Comparison of ENCODE assay signal across 8 mouse cellular contexts in the genomic region with DNA sequence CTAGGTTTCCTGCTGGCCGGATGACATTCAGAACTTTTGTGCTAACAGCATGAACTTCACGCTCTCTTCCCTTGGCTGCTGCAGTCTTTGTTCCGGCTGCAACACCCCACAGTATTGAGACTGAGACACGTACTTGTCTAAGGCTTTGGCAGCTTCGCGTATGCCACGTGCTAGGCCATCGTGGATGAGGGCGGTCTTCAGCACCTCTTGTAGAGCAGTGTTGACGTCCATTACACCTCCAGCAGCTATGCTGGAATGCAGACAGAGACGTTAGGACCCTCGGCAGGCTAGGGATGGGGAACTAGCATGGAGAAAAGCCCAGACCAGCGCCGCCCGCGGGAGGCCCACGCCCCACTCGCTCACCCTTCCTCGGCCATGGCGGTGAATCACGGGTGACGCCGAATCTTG. TPM values are rescaled to one million over a fixed set of nuclear protein-coding genes. Genes with fewer than 3 reads are reported as not detected.
A peak's percentile ranks its signal among the peaks of the same experiment; 100 is the strongest.
DNase-seq lines count a peak whose midpoint lies in the region; ATAC-seq and TF ChIP-seq lines count a peak whose summit lies in the region.
"Not testable (repeated sequence)": the region's sequence is repeated elsewhere in the genome, so short reads cannot be mapped to it uniquely, and the experiment has no call there.

No protein-coding gene starts in this region.

- peak overlapping the region; percentile 89 for H3ac ChIP-seq in C2C12 (ENCODE audit: control insufficient read depth, insufficient read length, low read depth)

- H3K9ac ChIP-seq in forebrain, embryonic 13.5 days, result peak overlapping the region; percentile 96
- peak overlapping the region; percentile 95 for H3K9ac ChIP-seq in heart, embryonic 16.5 days (ENCODE audit: low read length)
- H3K9ac ChIP-seq in liver, adult 2 months (ENCODE audit: low read depth, low read length), result peak overlapping the region; percentile 87

- not testable (repeated sequence) for TF ChIP-seq POLR2A in kidney, adult 2 months (IDR thresholded peaks at IDR 0.05; ENCODE audit: low read depth, low read length); liver, adult 2 months (IDR thresholded peaks at IDR 0.05; ENCODE audit: extremely low read depth, insufficient read depth, low read length)

- H3K27me3 ChIP-seq in C2C12 (ENCODE audit: control insufficient read depth, insufficient read depth, insufficient read length); forebrain, embryonic 13.5 days; heart, embryonic 16.5 days (ENCODE audit: control insufficient read depth, insufficient read depth, low read length); kidney, adult 2 months (replicated peaks; ENCODE audit: control insufficient read depth, insufficient read depth, low read length); liver, adult 2 months (ENCODE audit: control insufficient read depth, insufficient read depth, low read length); megakaryocyte, embryonic 14.5 days (replicated peaks): not testable (repeated sequence)

- peaks cover 30% of the 10 kb centered on the region for H3K79me3 ChIP-seq in C2C12 (ENCODE audit: low read depth)

- H3K36me3 ChIP-seq in C2C12 (ENCODE audit: control insufficient read depth, insufficient read depth), result peaks cover 40% of the 10 kb centered on the region
- H3K36me3 ChIP-seq in forebrain, embryonic 13.5 days (ENCODE audit: poor library complexity, severe bottlenecking), result peaks cover 33% of the 10 kb centered on the region
- H3K36me3 ChIP-seq in heart, embryonic 16.5 days (ENCODE audit: control insufficient read depth, insufficient read depth), result peaks cover 24% of the 10 kb centered on the region
- H3K36me3 ChIP-seq in kidney, adult 2 months (ENCODE audit: control insufficient read depth, insufficient read depth, low read length), result peaks cover 12% of the 10 kb centered on the region
- H3K36me3 ChIP-seq in liver, adult 2 months (ENCODE audit: control insufficient read depth, insufficient read depth, low read length), result peaks cover 29% of the 10 kb centered on the region
- H3K36me3 ChIP-seq in megakaryocyte, embryonic 14.5 days (replicated peaks; ENCODE audit: low read length), result peaks cover 35% of the 10 kb centered on the region

- TF ChIP-seq CTCF in C2C12 (IDR thresholded peaks at IDR 0.05; ENCODE audit: control insufficient read depth, insufficient read depth, insufficient read length); kidney, adult 2 months (conservative IDR thresholded peaks at IDR 0.05; ENCODE audit: insufficient read depth, insufficient read length, low read depth, low read length); liver, adult 2 months (IDR thresholded peaks at IDR 0.05; ENCODE audit: low read depth, low read length): not testable (repeated sequence)

- peak overlapping the region; percentile 61 for H3K27ac ChIP-seq in brown adipose tissue, adult 24 weeks (replicated peaks; ENCODE audit: low read depth, low read length)
- not testable (repeated sequence) for H3K27ac ChIP-seq in forebrain, embryonic 13.5 days
- peak overlapping the region; percentile 75 for H3K27ac ChIP-seq in heart, embryonic 16.5 days (ENCODE audit: low read length)
- H3K27ac ChIP-seq in kidney, adult 2 months (ENCODE audit: insufficient read depth, low read depth, low read length), result peak overlapping the region; percentile 57; the same call in 1 of the 2 replicates
- peak overlapping the region; percentile 57 for H3K27ac ChIP-seq in liver, adult 2 months (replicated peaks; ENCODE audit: insufficient read depth, low read depth, low read length)

- H3K4me1 ChIP-seq in brown adipose tissue, adult 24 weeks (ENCODE audit: control insufficient read depth, insufficient read depth, insufficient read length, low read length); kidney, adult 2 months (ENCODE audit: control insufficient read depth, insufficient read depth, low read length); liver, adult 2 months (ENCODE audit: control insufficient read depth, insufficient read depth, low read length): not testable (repeated sequence)
- peaks cover 37% of the 10 kb centered on the region for H3K4me1 ChIP-seq in forebrain, embryonic 13.5 days
- H3K4me1 ChIP-seq in heart, embryonic 16.5 days (ENCODE audit: control insufficient read depth, insufficient read depth, low read length), result peaks cover 20% of the 10 kb centered on the region
- peaks cover 57% of the 10 kb centered on the region for H3K4me1 ChIP-seq in megakaryocyte, embryonic 14.5 days

- WGBS in forebrain, embryonic 13.5 days, result under 1% methylated on average over 23 of the region's 23 CpGs
- WGBS in heart, embryonic 16.5 days, result under 1% methylated on average over 23 of the region's 23 CpGs
- under 1% methylated on average over 23 of the region's 23 CpGs for WGBS in kidney, adult 2 months
- WGBS in liver, adult 2 months, result under 1% methylated on average over 23 of the region's 23 CpGs

- not testable (repeated sequence) for H3K9me3 ChIP-seq in forebrain, embryonic 13.5 days (replicated peaks); heart, embryonic 16.5 days (replicated peaks; ENCODE audit: control insufficient read depth, low read length); megakaryocyte, embryonic 14.5 days

- H3K4me3 ChIP-seq in C2C12 (ENCODE audit: insufficient read depth, poor library complexity, severe bottlenecking), result peak overlapping the region; percentile 89
- H3K4me3 ChIP-seq in brown adipose tissue, adult 24 weeks (ENCODE audit: insufficient read depth, low read depth, low read length), result peak overlapping the region; percentile 80
- peak overlapping the region; percentile 88 for H3K4me3 ChIP-seq in forebrain, embryonic 13.5 days
- peak overlapping the region; percentile 94 for H3K4me3 ChIP-seq in heart, embryonic 16.5 days (ENCODE audit: low read length)
- H3K4me3 ChIP-seq in kidney, adult 2 months (ENCODE audit: insufficient read depth, low read depth, low read length), result peak overlapping the region; percentile 89
- H3K4me3 ChIP-seq in liver, adult 2 months (ENCODE audit: insufficient read depth, low read depth, low read length), result peak overlapping the region; percentile 84
- peak overlapping the region; percentile 93 for H3K4me3 ChIP-seq in megakaryocyte, embryonic 14.5 days (replicated peaks)

- peak; percentile 69 for ATAC-seq in forebrain, embryonic 13.5 days
- not testable (repeated sequence) for ATAC-seq in heart, embryonic 16.5 days (replicated peaks; ENCODE audit: extremely low read depth, insufficient read depth, low FRiP score)

- H3K79me2 ChIP-seq in C2C12 (ENCODE audit: control insufficient read depth, insufficient read depth), result peaks cover 47% of the 10 kb centered on the region
- not testable (repeated sequence) for H3K79me2 ChIP-seq in liver, adult 2 months (ENCODE audit: control insufficient read depth, insufficient read depth, low read length)

- H3K4me2 ChIP-seq in forebrain, embryonic 13.5 days, result peak overlapping the region; percentile 96
- peak overlapping the region; percentile 84 for H3K4me2 ChIP-seq in heart, embryonic 16.5 days (ENCODE audit: low read depth, low read length)

- DNase-seq in kidney, adult 2 months; liver, adult 2 months (ENCODE audit: extremely low read depth, low read depth, low spot score): not testable (repeated sequence)
- DNase-seq in ovary, postnatal 10 days (ENCODE audit: low spot score), result peak; percentile 7

RNA-seq across cellular contexts. Expression of a gene that starts 0.4 kb away (rescaled TPM):
- polyA plus RNA-seq in C2C12 (2012; fragmentation: generic; extraction: Trizol), result 6,760 TPM
- polyA plus RNA-seq in brown adipose tissue, adult 24 weeks (2012; ENCODE audit: insufficient read depth, insufficient read length, missing spikeins), result 46.3 and 65.8 TPM in 2 replicates
- 142 and 148 TPM in 2 replicates for polyA plus RNA-seq in forebrain, embryonic 13.5 days (2015; fragmentation: Nextera tagmentation; extraction: Ambion mirVana)
- 80.6 and 89.4 TPM in 2 replicates for polyA plus RNA-seq in heart, embryonic 16.5 days (2015; fragmentation: Nextera tagmentation; extraction: Ambion mirVana)
- polyA plus RNA-seq in kidney, adult 2 months (2012; rRNA removed), result 901 and 1,136 TPM in 2 replicates
- 861 and 1,157 TPM in 2 replicates for total RNA-seq in liver, adult 2 months (2014; rRNA removed)
- polyA plus RNA-seq in liver, adult 2 months (2012; rRNA removed), result 473 and 533 TPM in 2 replicates
- polyA plus RNA-seq in megakaryocyte, embryonic 14.5 days (2012; ENCODE audit: insufficient read depth, low replicate concordance), result 210 and 1,237 TPM in 2 replicates

RNA-seq across cellular contexts. Expression of a gene that starts 10.2 kb away (rescaled TPM):
- 7.3 TPM for polyA plus RNA-seq in C2C12 (2012; fragmentation: generic; extraction: Trizol)
- polyA plus RNA-seq in brown adipose tissue, adult 24 weeks (2012; ENCODE audit: insufficient read depth, insufficient read length, missing spikeins), result 21.2 and 22.2 TPM in 2 replicates
- polyA plus RNA-seq in forebrain, embryonic 13.5 days (2015; fragmentation: Nextera tagmentation; extraction: Ambion mirVana), result 15.9 and 16.7 TPM in 2 replicates
- 8.3 and 9.1 TPM in 2 replicates for polyA plus RNA-seq in heart, embryonic 16.5 days (2015; fragmentation: Nextera tagmentation; extraction: Ambion mirVana)
- 14.8 and 15.6 TPM in 2 replicates for polyA plus RNA-seq in kidney, adult 2 months (2012; rRNA removed)
- 2.2 and 11.4 TPM in 2 replicates for total RNA-seq in liver, adult 2 months (2014; rRNA removed)
- 2.9 and 3.0 TPM in 2 replicates for polyA plus RNA-seq in liver, adult 2 months (2012; rRNA removed)
- polyA plus RNA-seq in megakaryocyte, embryonic 14.5 days (2012; ENCODE audit: insufficient read depth, low replicate concordance), result not detected in 2 replicates
